Mouse (Mus musculus) olfactory bulb, adult 2 months (tissue): ENCODE data around the gene Cxcl10. TPM values are rescaled to one million over a fixed set of nuclear protein-coding genes. Genes with fewer than 3 reads are reported as not detected.

ENCODE experiments used
- H3K27ac ChIP-seq: fragments of 200-500 bp; 2 replicates; pipeline ENCODE4 v1.5.1; 2012; ENCODE audit warnings: low read depth, low read length; ENCODE audit not compliant: insufficient read depth
- H3K4me1 ChIP-seq: fragments of 200-500 bp; 2 replicates; pipeline ENCODE4 v1.6.1; 2012; ENCODE audit warnings: low read length; ENCODE audit not compliant: control insufficient read depth, insufficient read depth
- H3K4me3 ChIP-seq: fragments of 200-500 bp; 2 replicates; pipeline ENCODE4 v1.5.1; 2012; ENCODE audit warnings: mild to moderate bottlenecking, low read depth, low read length, moderate library complexity; ENCODE audit not compliant: insufficient read depth
- CTCF ChIP-seq: fragments of 200-500 bp; IDR thresholded peaks from 2 replicates; pipeline ENCODE4 v1.5.1; 2012; ENCODE audit warnings: low read depth, mild to moderate bottlenecking, low read length, moderate library complexity; ENCODE audit not compliant: insufficient read depth
- POLR2A ChIP-seq: fragments of 200-500 bp; IDR thresholded peaks from 2 replicates; pipeline ENCODE4 v1.6.1; 2012; ENCODE audit warnings: mild to moderate bottlenecking, low read depth, low read length, moderate library complexity; ENCODE audit not compliant: insufficient read depth
- WGBS: fragments of 180-500 bp; shearing (Covaris S2); methylation state at CpG from one replicate; pipeline ENCODE4 v1.1.7; 2018; 5-methylcytosine and 5-hydroxymethylcytosine counted together
- polyA plus RNA-seq: library from polyadenylated mRNA; stranded (reverse); fragments of >200 nt; gene quantifications from 2 replicates; pipeline ENCODE4 v1.2.4, GENCODE M21; 2012; ENCODE audit warnings: low replicate concordance; ENCODE audit not compliant: missing spikeins, insufficient read depth, insufficient read length

Cxcl10 gene
- polyA plus RNA-seq, 1 experiment = not detected

DNA sequence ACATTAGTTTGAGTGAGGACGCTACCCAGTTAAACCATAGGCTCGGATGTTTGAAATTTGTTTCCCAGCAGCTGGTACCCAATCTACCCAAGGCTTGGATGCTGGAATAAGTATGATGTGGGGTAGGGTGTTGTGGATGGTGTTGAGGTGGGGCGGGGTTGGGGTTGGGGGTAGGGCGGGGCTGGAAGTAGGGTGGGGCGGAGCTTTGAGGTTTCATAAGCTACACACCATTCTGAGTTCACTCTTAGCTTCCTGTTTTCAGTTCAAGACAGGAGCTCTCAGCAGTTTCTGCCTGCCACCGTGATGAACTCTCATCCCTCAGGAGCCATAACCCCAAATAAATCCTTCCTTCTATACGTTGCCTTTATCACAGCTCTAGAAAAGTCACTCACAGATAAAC, 30.6 kb downstream of the Cxcl10 start:
- 91% methylated on average over 7 of the region's 7 CpGs for WGBS
- TF ChIP-seq POLR2A (no peak), CTCF (no peak)
- no peaks in the 10 kb centered on the region for H3K4me1 ChIP-seq
- no peak overlapping the region for H3K27ac ChIP-seq
- no peak overlapping the region for H3K4me3 ChIP-seq

DNA sequence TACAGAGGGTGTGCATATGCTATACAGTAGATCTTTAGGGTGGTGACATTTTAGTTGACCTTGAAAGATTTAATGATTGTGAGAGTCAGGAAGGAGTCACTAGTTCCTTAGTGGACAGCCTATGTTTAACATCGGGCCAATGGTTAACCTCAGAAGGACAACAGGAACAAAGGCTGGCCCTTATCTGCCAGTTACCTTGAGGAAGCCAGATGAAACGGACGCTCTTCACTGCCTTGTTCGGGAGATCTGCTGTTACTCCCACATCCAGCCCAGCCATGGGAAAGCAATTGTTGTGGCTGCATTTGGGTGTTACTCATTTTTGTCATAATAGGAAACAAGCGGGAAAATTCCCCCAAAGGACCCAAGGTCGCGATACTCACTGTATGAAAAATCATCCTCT, 34.9 kb downstream of the Cxcl10 start:
- WGBS = 85% methylated on average over 7 of the region's 7 CpGs
- TF ChIP-seq CTCF = no peak
- TF ChIP-seq POLR2A = no peak
- Histone ChIP-seq H3K27ac (no peak overlapping the region), H3K4me1 (peaks cover 4% of the 10 kb centered on the region), H3K4me3 (no peak overlapping the region)

DNA sequence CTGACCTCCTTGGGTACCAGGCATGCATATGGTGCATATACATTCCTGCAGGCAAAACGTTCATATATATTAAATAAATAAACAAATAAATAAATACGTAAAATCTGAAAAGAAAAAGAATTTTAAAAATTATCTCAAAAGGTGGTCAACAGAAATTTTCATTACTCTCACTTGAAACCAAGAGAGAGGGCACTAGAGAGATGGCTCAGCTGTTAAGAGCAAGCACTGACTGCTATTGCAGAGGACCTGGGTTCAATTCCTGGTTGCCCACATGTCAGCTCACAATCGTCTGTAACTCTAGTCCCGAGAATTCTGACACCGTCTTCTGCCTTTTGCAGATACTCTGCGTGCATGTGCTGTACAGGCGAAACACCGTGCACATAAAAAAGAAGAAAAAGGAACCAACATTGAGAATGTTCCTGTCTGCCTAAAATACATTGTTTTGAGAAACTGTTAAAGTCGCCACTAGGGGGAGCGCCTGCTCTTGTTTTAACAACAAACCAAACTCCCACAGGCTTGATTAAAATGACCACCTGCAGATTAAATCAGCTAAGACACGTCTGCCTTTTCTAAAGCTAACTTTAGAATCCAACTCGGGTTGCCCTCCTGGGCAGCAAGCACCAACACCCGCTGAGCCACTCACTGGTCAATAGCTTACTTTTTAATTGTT, 36.5 kb downstream of the Cxcl10 start:
- no peak overlapping the region for H3K4me3 ChIP-seq
- H3K4me1 ChIP-seq = peaks cover 4% of the 10 kb centered on the region
- H3K27ac ChIP-seq = no peak overlapping the region
- WGBS = 11% methylated on average over 13 of the region's 13 CpGs
- TF ChIP-seq CTCF (no peak), POLR2A (no peak)

DNA sequence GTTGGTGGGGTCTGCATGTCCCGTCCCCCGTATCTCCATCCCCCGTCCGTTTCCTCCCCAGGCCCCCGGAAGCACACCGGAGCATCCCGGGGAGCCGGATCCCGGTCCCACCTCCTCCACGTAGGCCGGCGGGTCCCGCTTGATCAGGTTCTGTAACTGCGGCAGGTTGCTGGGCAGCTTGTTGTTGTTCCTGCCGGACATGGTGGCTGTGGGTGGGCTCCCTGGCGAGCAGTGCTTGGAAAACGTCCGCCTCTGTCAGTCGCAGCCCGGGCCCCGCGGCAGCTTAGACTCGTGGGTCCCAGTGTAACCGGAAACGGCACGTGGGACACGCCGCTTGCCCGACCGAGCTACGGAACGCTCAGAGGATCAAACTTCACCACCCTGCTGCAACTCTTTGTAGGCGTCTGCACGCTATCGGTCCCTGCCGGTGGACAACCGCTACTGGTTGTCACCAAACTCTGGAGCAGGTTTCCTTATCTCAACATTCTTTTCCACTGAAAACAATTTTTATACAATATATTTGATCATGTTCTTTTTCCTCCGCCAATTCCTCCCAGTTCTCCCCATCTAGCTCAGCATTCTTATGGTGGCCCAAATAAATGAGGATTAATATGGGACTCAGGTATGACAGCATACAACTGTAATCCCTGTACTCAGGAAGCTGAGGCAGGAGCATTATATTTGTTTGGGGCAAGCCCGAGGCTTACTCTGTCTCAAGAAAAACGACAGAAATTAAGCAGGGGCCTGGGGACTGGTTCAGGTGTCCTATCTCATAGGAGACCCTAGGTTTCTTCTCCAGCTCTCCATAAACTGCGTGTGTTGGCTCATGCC, 38.8 kb downstream of the Cxcl10 start, which contains the start of gene Sdad1:
Sdad1 (minus strand) TSS at position 799 of the 831 bp plus-strand sequence.
- 2% methylated on average over 41 of the region's 41 CpGs for WGBS
- TF ChIP-seq POLR2A (peak; percentile 39), CTCF (peak; percentile 33; the same call in 1 of the 2 replicates)
- Histone ChIP-seq H3K4me3 (peak within 1 kb of the TSS; percentile 73), H3K4me1 (peaks cover 4% of the 10 kb centered on the region), H3K27ac (no peak within 1 kb of the TSS)

DNA sequence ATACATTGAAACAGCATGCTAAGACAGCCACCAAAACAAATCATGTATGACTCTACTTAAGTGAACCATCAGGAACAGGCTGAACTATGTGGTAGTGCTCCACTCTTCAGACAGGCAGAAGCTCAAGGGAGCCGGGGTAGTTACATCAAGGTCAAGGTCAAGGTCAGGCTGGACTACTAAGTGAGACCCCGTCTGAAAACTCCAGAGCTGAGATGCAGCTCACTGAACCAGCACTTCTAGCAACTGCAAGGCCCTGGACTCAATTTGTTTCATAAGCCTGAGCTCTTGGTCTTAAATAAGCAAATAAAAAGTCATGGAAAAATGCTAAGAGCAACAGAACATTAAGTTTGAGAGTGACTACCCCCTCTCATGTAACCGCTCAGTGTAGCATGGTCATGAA, 44.4 kb downstream of the Cxcl10 start:
- H3K4me3 ChIP-seq = no peak overlapping the region
- 90% methylated on average over 3 of the region's 3 CpGs for WGBS
- TF ChIP-seq POLR2A = no peak
- H3K4me1 ChIP-seq = no peaks in the 10 kb centered on the region
- H3K27ac ChIP-seq = no peak overlapping the region

DNA sequence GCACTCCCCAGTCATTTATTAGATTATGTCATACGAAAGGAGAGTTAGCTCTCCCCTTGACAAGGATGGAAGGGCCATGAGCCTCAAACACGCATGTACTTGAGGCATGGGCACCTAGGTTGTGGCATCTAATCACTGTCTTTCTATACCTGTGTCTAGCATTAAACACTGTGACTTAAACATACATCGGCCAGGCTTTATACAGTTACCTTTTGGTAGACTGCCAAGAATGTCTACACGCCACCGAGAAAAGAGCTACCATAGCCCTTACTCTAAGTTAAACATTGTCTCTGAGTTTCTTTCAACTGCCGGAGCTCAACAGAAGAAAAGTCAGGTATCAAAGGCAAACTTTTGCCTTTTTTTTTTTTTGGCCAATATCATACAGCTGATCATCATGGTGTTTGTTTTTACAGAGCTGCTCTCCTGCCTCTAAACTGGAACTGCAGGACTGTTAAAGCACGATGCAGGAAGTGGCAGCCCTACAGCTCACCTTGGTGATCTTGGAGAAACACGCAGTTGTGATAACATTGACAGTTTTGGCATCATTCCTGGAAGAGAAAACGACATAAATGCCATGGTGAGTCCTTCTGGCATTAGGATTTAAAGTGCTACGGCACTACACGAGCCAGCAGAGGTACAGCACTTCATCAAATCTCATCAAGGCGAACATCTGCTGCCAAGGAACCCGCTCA, 46.4 kb downstream of the Cxcl10 start:
- 84% methylated on average over 13 of the region's 13 CpGs for WGBS
- no peak for TF ChIP-seq POLR2A
- TF ChIP-seq CTCF = no peak
- H3K4me1 ChIP-seq = no peaks in the 10 kb centered on the region

More for the DNA sequence above, 46.4 kb downstream of the Cxcl10 start:
- Histone ChIP-seq H3K4me3 (no peak overlapping the region), H3K27ac (no peak overlapping the region)

Other genes with a start within 250 kb of the Cxcl10 start
- gene Uso1, start 211.0 kb downstream of the Cxcl10 start, polyA plus RNA-seq = not detected in 2 replicates
- gene U90926, start 133.5 kb downstream of the Cxcl10 start, polyA plus RNA-seq = not detected in 2 replicates
- gene Ppef2, start 92.6 kb downstream of the Cxcl10 start, polyA plus RNA-seq = not detected in 2 replicates
- gene Naaa, start 70.7 kb downstream of the Cxcl10 start, polyA plus RNA-seq = not detected in 2 replicates
- gene Sdad1, start 38.4 kb downstream of the Cxcl10 start, polyA plus RNA-seq = not detected in 2 replicates
- not detected in 2 replicates for gene Cxcl9, start 20.8 kb downstream of the Cxcl10 start, polyA plus RNA-seq
- gene Art3, start 17.1 kb downstream of the Cxcl10 start, polyA plus RNA-seq = not detected in 2 replicates
- gene Nup54, start 86.3 kb upstream of the Cxcl10 start, polyA plus RNA-seq = not detected in 2 replicates
- gene Scarb2, start 157.9 kb upstream of the Cxcl10 start, polyA plus RNA-seq = 78.7 and 130 TPM in 2 replicates
- not detected in 2 replicates for gene Fam47e, start 206.2 kb upstream of the Cxcl10 start, polyA plus RNA-seq